Mouse (Mus musculus): ENCODE results near the gene Cys1.
"Not testable (repeated sequence)": the region's sequence is repeated elsewhere in the genome, so short reads cannot be mapped to it uniquely, and the experiment has no call there.

The Cys1 gene

DNA sequence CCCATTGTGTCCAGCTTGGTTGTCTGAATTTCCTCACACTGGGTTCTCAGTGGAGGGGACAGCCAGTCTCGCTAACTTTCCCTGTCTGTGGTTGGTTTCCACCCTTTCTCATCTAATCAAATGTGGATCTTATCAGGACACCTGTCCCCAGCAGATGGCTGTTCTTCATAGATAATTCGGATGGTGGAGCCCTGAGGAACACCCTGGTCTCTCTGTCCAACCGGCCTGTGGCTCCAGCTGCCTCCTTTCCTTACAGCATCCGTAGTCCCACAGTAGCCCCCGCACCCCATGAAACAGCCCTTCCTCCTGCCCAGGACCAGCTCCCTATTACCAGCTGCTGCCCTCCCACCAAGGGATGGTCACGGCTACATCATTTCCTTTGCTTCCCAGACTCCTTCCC, 35.7 kb downstream of the Cys1 start:
- no peak for DNase-seq

DNA sequence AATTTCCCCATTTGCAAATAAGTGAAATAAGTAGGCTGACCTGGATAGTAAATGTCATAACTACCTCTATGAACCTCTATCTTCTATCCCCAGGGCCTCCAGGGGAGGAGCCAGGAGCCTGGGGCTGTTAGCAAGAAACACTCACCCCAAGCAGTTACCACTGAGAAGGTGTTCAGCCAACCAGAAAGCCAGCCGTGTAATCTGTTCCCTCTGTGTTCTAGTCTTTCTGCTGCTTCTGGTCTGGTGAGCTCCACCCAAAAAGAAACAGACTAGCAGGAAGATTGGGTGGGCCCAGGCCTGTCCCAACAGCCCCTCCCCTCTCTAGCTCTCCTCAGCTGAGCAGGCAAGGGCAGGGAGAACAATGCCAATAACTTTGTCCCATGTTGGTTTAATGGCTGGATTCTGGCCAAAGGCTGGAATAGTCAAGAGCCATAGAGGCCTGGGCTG, 37.5 kb downstream of the Cys1 start:
- no peak for DNase-seq

DNA sequence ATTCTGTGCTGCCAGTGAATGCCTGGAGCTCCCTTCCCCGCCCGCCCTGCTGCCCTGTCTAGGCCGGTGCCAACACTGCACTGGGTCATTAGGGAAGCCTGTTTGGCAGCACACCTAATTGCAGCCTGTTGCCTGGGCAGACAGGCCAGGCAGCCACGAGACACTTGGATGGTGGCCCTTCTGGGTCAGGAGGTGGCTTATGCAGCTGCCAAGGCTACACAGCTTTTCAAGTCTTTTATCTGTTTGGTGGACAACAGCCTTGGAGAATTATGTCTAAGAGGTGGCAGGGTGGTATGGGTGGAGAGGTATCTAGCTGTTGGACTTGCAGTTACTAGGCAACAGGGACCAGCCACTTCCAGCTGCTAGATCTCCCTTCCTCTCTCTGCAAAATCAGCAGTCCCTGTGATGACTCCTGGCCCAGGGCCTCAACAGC, 39.2 kb downstream of the Cys1 start:
- DNase-seq = no peak

DNA sequence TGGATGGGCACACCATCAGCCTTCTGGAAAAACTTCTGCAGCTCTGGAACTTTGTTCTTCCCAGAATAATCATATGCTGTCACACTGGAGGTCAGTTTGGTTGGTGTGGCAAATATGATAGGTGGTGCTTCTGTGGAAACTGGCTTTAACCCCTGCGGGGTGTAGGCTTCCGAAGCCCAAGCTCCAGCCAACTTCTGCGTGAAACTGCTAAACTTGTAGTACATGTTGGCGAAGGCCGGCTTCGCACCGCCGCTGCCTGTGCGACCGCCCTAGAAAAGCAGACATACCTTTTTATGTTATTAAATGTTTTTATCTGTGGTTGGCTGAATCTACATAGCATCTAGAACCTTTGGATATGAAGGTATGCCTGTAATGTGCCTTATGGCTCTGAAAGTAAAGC, 42.8 kb downstream of the Cys1 start:
- DNase-seq = not testable (repeated sequence)

DNA sequence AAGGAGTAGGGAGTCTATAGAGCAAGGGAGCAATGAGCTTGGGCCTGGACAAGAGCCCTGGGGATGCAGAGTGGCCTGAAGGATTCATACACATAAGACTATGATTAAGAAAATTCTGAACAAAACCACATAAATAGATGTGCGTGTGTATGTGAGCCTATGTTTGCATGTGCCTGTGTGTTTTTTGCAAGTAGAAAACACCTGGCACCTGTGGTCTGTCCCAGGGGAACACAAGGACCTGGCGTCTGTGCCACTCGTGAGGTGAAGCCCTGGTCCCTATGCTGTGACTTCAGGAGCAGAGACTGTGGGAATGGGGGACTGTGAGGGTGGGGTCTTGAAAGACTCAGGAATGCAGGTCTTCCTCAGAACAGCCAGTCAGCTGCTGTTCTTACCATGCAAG, 47.0 kb downstream of the Cys1 start:
- no peak for DNase-seq

DNA sequence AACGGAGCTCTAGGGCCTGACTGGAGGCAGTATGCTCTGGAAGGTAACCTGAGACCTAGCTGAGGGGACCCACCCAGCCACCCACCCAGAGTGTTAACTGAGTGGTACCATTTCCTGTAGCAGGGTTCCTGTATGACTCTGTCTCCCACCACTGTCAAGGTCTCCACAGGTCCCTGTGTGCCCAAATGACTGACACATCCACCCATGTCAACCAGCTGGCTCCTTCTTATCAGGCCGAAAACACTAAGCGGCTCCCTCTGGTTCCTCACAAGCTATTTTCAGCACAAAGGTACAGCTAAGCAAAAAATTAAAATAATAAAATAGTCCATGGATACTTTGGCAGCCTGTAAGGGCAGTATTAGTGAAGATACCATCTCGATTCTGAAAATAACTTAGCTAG, 47.4 kb downstream of the Cys1 start:
- DNase-seq = no peak

DNA sequence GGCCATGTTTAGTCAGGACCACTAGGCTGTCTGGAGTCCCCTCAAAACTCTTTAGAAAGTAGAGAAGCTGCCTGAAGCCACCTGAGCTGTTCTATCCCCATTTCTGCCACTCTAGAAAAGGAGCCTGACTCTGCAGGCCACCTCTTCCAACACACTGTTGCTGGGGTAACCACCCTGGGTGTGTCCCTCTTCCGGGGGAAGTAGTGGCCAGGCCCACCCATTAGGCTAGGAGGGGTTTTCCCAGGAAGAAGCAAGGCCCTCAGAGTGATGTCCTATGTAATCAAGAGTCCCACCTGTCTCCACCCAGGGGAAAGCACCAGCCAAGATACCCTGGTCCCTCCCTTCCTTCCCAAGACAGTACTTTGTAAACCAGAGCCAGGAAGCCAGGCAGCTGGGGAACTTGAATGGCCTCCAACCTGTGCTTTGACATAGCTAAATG, 47.8 kb downstream of the Cys1 start:
- no peak for DNase-seq

DNA sequence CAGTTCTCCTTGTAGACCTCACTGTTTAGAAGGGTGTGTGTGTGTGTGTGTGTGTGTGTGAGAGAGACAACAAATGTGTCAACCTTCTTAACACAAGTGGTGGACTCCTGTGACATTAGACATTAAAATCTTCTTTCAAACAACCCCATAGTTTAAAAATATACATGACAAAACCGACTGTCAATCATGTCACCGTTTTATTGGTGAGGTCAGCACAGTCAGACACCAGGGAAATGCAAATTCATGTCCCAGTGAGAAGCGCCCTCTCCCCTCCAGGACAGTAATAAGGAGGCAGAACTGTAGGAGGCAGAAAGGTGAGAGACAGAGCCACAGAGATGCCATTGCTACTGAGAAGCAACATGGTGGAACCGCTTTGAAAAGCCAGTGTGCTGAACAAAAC, 49.2 kb downstream of the Cys1 start:
- DNase-seq = no peak

DNA sequence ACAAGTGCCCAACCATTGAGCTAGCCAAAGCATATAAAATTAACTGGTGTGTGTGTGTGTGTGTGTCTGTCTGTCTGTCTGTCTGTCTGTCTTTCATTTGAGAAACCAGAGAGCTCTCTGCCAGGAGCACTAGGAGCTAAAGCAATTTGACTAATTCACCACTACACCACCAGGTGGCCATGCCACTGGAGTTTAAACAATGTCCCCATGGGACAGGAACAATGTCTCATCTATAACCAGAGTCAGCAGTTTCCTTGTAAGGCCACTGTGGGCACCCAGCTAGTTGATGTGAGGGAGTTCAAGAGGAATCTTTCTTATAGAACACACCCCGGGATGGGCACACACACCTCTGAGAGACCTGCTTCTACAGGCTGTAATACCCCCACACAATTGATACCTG, 51.4 kb downstream of the Cys1 start:
- DNase-seq = peak; percentile 17 to 19

DNA sequence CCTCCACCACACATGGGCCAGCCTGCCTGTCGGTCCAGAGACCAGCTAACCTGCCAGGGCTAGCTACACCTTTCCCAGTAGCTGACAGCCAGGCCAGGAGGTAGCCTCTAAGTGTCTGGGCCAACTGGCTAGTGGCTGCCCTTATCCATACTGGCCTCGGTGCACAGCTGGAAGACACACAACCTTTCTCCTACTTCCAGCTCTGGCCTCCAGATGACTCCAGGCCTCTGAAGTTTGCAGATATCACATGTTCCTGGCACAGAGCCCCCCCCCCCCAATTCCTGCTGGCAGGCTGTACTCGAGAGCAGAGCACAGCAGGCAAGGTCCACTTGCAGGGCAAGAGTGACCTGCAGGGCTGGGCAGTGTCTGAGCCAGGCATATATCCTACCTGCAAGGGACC, 54.4 kb downstream of the Cys1 start:
- no peak for DNase-seq

DNA sequence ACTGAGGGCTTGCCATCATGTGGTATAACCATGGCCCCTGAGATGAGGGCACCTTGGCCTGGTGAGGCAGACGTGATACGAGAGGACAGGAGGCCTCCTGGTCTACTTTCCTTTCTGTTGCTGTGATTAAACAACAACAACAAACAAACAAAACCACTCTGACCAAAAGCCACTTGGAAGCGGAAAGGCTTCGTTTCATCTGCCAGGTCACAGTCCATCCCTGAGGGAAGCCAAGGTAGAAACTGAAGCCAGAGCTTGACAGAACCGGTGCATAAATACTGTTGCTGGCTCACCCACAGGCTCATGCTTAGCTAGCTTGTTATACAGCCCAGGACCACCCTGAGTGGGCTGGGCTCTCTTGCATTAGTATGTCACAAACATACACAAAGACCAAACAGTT, 55.2 kb downstream of the Cys1 start:
- DNase-seq = no peak

DNA sequence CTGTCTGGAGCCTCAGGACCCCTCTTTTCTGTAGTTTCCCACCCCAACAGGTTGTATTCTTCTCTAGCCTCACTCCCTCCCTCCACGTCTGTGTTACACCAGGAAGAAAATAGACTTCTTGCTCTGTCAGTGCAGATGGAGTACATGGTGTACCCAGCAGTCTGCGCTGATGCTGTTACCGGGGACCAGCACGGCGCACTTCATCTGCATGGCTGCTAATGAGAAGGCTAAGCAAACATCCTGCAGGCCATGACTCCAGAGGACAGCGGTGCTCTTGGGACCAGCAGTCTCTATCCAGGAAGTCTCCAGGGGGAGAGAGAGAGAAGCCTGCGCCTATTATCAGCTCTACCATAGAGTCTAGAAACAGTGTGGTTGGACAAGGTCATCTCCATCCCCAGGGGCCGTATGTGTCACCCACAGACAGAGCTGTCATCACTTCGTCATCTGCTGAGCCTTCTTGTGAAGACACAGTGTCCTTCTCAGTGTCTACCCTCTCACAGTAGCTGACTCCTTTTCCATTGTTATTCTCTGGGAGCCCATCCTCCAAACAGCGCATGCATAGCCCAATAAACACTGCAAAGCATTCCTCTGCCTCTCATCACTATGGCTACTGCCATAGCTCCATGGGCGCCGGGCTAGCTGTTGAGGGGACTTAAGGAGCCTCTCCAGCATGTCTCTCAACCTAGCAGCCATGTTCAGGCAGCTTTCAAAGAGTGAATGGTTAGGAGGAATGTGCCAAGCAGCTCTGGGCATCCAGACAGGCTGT, 57.9 kb downstream of the Cys1 start:
- no peak for DNase-seq

DNA sequence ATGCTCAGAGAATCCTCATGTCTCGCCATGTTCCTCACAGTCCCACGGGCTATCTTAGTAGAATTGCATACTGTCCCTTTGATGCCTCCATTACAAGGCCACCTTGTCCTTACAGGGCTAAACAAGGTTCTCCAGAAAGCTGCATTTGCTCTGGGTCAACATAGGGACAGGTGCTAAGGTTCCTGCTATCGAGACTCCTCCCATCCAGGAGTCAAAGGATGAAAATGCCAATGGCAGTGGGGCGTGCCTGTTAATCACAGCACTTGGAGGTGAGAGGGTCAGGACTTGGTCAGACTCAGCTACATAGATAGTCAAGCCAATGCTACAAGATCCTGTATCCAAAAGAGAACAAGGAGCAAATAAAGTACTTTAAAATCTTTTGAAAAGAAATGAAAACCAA, 62.2 kb downstream of the Cys1 start:
- no peak for DNase-seq
